ENCODE assay signal across 12 mouse cellular contexts in the genomic region with DNA sequence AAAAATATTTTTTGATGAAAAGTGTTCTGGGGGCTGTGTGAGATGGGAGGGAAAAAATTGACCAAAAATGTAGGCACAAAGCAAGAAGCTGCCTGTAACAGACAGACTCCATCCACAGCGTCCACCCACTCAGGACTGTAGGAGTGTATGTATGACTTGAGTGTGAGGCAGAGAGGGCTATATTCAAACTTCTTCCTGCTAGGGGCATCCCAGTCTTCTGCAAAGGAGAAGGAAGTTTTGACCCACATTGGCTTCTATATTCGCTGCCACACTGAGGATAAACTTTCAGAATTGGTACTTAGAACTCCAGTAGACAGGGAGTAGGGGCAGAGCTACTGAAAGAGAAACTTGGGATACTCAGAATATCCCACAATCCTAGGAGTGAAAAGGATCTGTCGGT.
DNase-seq lines count a peak whose midpoint lies in the region; ATAC-seq lines count a peak whose summit lies in the region.
"Had no signal": no experiment of that assay in that cellular context is flagged by ENCODE, and none has a peak within 500 bp of the region (broad histone marks: within the 10 kb centered on the region; RNA-seq: fewer than 3 reads in every experiment).

No protein-coding gene starts in this region.

- peak overlapping the region; percentile 42 for H3K4me2 ChIP-seq in liver, embryonic 12.5 days
- peak overlapping the region; percentile 68 for H3K4me2 ChIP-seq in limb, embryonic 13.5 days (replicated peaks)
- peak overlapping the region; percentile 54; the same call in 1 of the 2 replicates for H3K4me2 ChIP-seq in stomach, embryonic 15.5 days

- WGBS in liver, embryonic 12.5 days (ENCODE audit: insufficient replicate concordance), result 6% methylated on average over 3 of the region's 3 CpGs
- WGBS in limb, embryonic 13.5 days, result 13% methylated on average over 3 of the region's 3 CpGs
- WGBS in stomach, embryonic 15.5 days, result 27% methylated on average over 3 of the region's 3 CpGs

- H3K9me3 ChIP-seq in liver, embryonic 12.5 days (replicated peaks), result no peaks in the 10 kb centered on the region
- H3K9me3 ChIP-seq in limb, embryonic 13.5 days, result no peaks in the 10 kb centered on the region
- H3K9me3 ChIP-seq in stomach, embryonic 15.5 days, result no peaks in the 10 kb centered on the region

- no peak overlapping the region for H3K4me3 ChIP-seq in liver, embryonic 12.5 days
- H3K4me3 ChIP-seq in limb, embryonic 13.5 days, result peak overlapping the region; percentile 34
- no peak overlapping the region for H3K4me3 ChIP-seq in stomach, embryonic 15.5 days (replicated peaks)
- H3K4me3 ChIP-seq: erythroblast, embryonic 14.5 days had no signal

- peak; percentile 19 to 77 for DNase-seq in adrenal gland, adult (ENCODE audit: inconsistent age in 2 of 2, low spot score in 1 of 2)
- DNase-seq in adrenal gland, postnatal 4 days (ENCODE audit: low spot score in 2 of 2), result no peak
- no peak for DNase-seq in liver
- DNase-seq in left cerebral cortex, adult 18-20 months (ENCODE audit: low spot score in 2 of 2), result no peak
- no peak for DNase-seq in left cerebral cortex, adult 11 months (ENCODE audit: low spot score)
- DNase-seq: lung, adult 2 months; thymus, adult 2 months had no signal

- H3K36me3 ChIP-seq in liver, embryonic 12.5 days, result no peaks in the 10 kb centered on the region
- no peaks in the 10 kb centered on the region for H3K36me3 ChIP-seq in limb, embryonic 13.5 days
- H3K36me3 ChIP-seq in stomach, embryonic 15.5 days, result no peaks in the 10 kb centered on the region

- peaks cover 97% of the 10 kb centered on the region for H3K27me3 ChIP-seq in liver, embryonic 12.5 days (replicated peaks)
- H3K27me3 ChIP-seq in limb, embryonic 13.5 days, result peaks cover 54% of the 10 kb centered on the region
- peaks cover 26% of the 10 kb centered on the region for H3K27me3 ChIP-seq in stomach, embryonic 15.5 days (replicated peaks)

- no peak for ATAC-seq in liver, embryonic 12.5 days
- ATAC-seq in limb, embryonic 13.5 days (ENCODE audit: low FRiP score, low read depth), result no peak
- no peak for ATAC-seq in stomach, embryonic 15.5 days (ENCODE audit: insufficient read depth, low FRiP score, low read depth)

- H3K9ac ChIP-seq in liver, embryonic 12.5 days, result no peak overlapping the region
- peak overlapping the region; percentile 66 for H3K9ac ChIP-seq in limb, embryonic 13.5 days
- H3K9ac ChIP-seq in stomach, embryonic 15.5 days, result no peak overlapping the region

- H3K27ac ChIP-seq in liver, embryonic 12.5 days, result no peak overlapping the region
- H3K27ac ChIP-seq in limb, embryonic 13.5 days, result peak overlapping the region; percentile 79
- no peak overlapping the region for H3K27ac ChIP-seq in stomach, embryonic 15.5 days
- H3K27ac ChIP-seq: kidney, postnatal 0 days had no signal

- peaks cover 18% of the 10 kb centered on the region; the same call in 1 of the 2 replicates for H3K4me1 ChIP-seq in liver, embryonic 12.5 days
- H3K4me1 ChIP-seq in limb, embryonic 13.5 days, result peaks cover 60% of the 10 kb centered on the region
- peaks cover 37% of the 10 kb centered on the region for H3K4me1 ChIP-seq in stomach, embryonic 15.5 days

Comparison
In these comparisons a context has a peak if more than half of its experiments do, and no peak if none do; other contexts are left out.
1. DNase-seq: peak in adrenal gland, adult (2 of 2); none in adrenal gland, postnatal 4 days (0 of 2), liver (single experiment), left cerebral cortex, adult 18-20 months (0 of 2) and left cerebral cortex, adult 11 months (single experiment).
2. Peak in every context shown above with its lines, with median percentiles within 50 percentile points of each other: H3K4me2 ChIP-seq.